ENCODE assay signal across 12 mouse cellular contexts in the genomic region with DNA sequence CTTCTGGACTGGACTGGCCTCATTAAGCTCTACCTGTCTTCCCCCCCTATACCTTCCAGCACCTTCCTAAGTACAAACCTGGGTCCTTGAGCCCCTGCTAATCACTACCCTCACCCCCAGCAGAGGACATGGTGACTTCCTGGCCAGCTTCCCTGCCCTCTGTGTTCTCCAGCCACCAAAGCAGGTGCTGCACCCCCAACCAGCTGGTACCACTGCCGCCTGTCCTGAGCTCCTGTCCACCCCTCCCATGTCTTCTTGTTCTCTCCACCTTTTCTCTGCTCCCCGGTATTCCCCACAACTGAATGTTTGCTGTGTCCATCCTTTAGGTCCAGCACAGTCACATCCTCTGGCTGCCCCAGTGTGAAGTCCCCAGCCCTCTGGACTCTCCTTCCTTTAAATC. TPM values are rescaled to one million over a fixed set of nuclear protein-coding genes. Genes with fewer than 3 reads are reported as not detected.
DNase-seq lines count a peak whose midpoint lies in the region; ATAC-seq lines count a peak whose summit lies in the region.
"Had no signal": no experiment of that assay in that cellular context is flagged by ENCODE, and none has a peak within 500 bp of the region (broad histone marks: within the 10 kb centered on the region; RNA-seq: fewer than 3 reads in every experiment).

No protein-coding gene starts in this region.

- H3K36me3 ChIP-seq in forebrain, embryonic 10.5 days (replicated peaks), result 0 out of 2 replicates have a peak, but pooled peaks cover 3% of the 10 kb centered on the region
- no peaks in the 10 kb centered on the region for H3K36me3 ChIP-seq in forebrain, embryonic 16.5 days (ENCODE audit: control insufficient read depth, insufficient read depth)
- no peaks in the 10 kb centered on the region for H3K36me3 ChIP-seq in megakaryocyte, embryonic 14.5 days (replicated peaks; ENCODE audit: low read length)
- no peaks in the 10 kb centered on the region for H3K36me3 ChIP-seq in macrophage (ENCODE audit: inconsistent target)
- H3K36me3 ChIP-seq in stomach, embryonic 16.5 days (ENCODE audit: control insufficient read depth, insufficient read depth, low read length), result no peaks in the 10 kb centered on the region
- H3K36me3 ChIP-seq: G1E had no signal

- peaks cover 39% of the 10 kb centered on the region for H3K27me3 ChIP-seq in forebrain, embryonic 10.5 days (ENCODE audit: poor library complexity, severe bottlenecking)
- no peaks in the 10 kb centered on the region for H3K27me3 ChIP-seq in forebrain, embryonic 16.5 days (replicated peaks; ENCODE audit: control insufficient read depth, insufficient read depth, low read length)
- H3K27me3 ChIP-seq in megakaryocyte, embryonic 14.5 days (replicated peaks), result peaks cover 84% of the 10 kb centered on the region
- no peaks in the 10 kb centered on the region for H3K27me3 ChIP-seq in stomach, embryonic 16.5 days (ENCODE audit: control insufficient read depth, insufficient read depth, low read length)

- H3K4me1 ChIP-seq in forebrain, embryonic 10.5 days, result peaks cover 88% of the 10 kb centered on the region
- H3K4me1 ChIP-seq in forebrain, embryonic 16.5 days (replicated peaks; ENCODE audit: control insufficient read depth, insufficient read depth, low read length), result peaks cover 22% of the 10 kb centered on the region
- H3K4me1 ChIP-seq in megakaryocyte, embryonic 14.5 days, result peaks cover 23% of the 10 kb centered on the region
- H3K4me1 ChIP-seq in stomach, embryonic 16.5 days (ENCODE audit: control insufficient read depth, insufficient read depth, low read length), result peaks cover 9% of the 10 kb centered on the region

- no peak overlapping the region for H3K4me3 ChIP-seq in forebrain, embryonic 10.5 days
- H3K4me3 ChIP-seq in forebrain, embryonic 16.5 days (replicated peaks; ENCODE audit: low read length), result no peak overlapping the region
- H3K4me3 ChIP-seq in megakaryocyte, embryonic 14.5 days (replicated peaks), result peak overlapping the region; percentile 8
- no peak overlapping the region for H3K4me3 ChIP-seq in macrophage (ENCODE audit: inconsistent target)
- no peak overlapping the region for H3K4me3 ChIP-seq in stomach, embryonic 16.5 days (replicated peaks; ENCODE audit: low read length)

- no peak overlapping the region for H3K9ac ChIP-seq in forebrain, embryonic 16.5 days (replicated peaks; ENCODE audit: low read depth, low read length)
- peak overlapping the region; percentile 5 for H3K9ac ChIP-seq in stomach, embryonic 16.5 days (ENCODE audit: low read length)

- H3K27ac ChIP-seq in forebrain, embryonic 10.5 days, result peak overlapping the region; percentile 80
- H3K27ac ChIP-seq in forebrain, embryonic 16.5 days (ENCODE audit: low read length), result no peak overlapping the region
- H3K27ac ChIP-seq in macrophage, result peak overlapping the region; percentile 57
- peak overlapping the region; percentile 7; the same call in 1 of the 2 replicates for H3K27ac ChIP-seq in stomach, embryonic 16.5 days (ENCODE audit: low read length)

- no peak for DNase-seq in forebrain, embryonic 10.5 days (ENCODE audit: extremely low spot score, low spot score)
- DNase-seq in kidney, adult 11 months, result no peak
- no peak for DNase-seq in gastrocnemius, postnatal 4 days (ENCODE audit: low spot score in 2 of 2)
- DNase-seq: liver; lung, postnatal 10 days; thymus, adult 18-20 months had no signal

- no peaks in the 10 kb centered on the region for H3K9me3 ChIP-seq in forebrain, embryonic 10.5 days
- no peaks in the 10 kb centered on the region for H3K9me3 ChIP-seq in forebrain, embryonic 16.5 days (ENCODE audit: control insufficient read depth, low read length)
- no peaks in the 10 kb centered on the region for H3K9me3 ChIP-seq in megakaryocyte, embryonic 14.5 days
- no peaks in the 10 kb centered on the region for H3K9me3 ChIP-seq in stomach, embryonic 16.5 days (replicated peaks; ENCODE audit: control insufficient read depth, low read length)
- H3K9me3 ChIP-seq: G1E had no signal

- H3K79me2 ChIP-seq in macrophage (ENCODE audit: inconsistent target), result no peaks in the 10 kb centered on the region

- no peak overlapping the region for H3K4me2 ChIP-seq in forebrain, embryonic 16.5 days (ENCODE audit: low read length)
- H3K4me2 ChIP-seq in stomach, embryonic 16.5 days (ENCODE audit: low read depth, low read length), result peak overlapping the region; percentile 3; the same call in 1 of the 2 replicates

- ATAC-seq in forebrain, embryonic 16.5 days, result no peak
- no peak for ATAC-seq in megakaryocyte, adult 5-6 weeks (ENCODE audit: poor library complexity, severe bottlenecking)
- ATAC-seq in stomach, embryonic 16.5 days (ENCODE audit: insufficient read depth, low FRiP score), result no peak

- 44% methylated on average over 2 of the region's 2 CpGs for WGBS in forebrain, embryonic 10.5 days
- WGBS in forebrain, embryonic 16.5 days, result 43% methylated on average over 2 of the region's 2 CpGs
- 56% methylated on average over 2 of the region's 2 CpGs for WGBS in macrophage (ENCODE audit: missing documents)
- WGBS in stomach, embryonic 16.5 days, result 59% methylated on average over 2 of the region's 2 CpGs

RNA-seq across cellular contexts. Expression of gene Rab11fip4, which starts 19.4 kb away (rescaled TPM):
- 20.1 and 23.3 TPM in 2 replicates for polyA plus RNA-seq in forebrain, embryonic 10.5 days (2016; fragmentation: Nextera tagmentation; extraction: Ambion mirVana)
- 28.5 and 31.6 TPM in 2 replicates for polyA plus RNA-seq in forebrain, embryonic 16.5 days (2015; fragmentation: Nextera tagmentation; extraction: Ambion mirVana)
- polyA plus RNA-seq in megakaryocyte, embryonic 14.5 days (2012; ENCODE audit: insufficient read depth, low replicate concordance), result 0.03 TPM in 1 of 2 replicates, not detected in the other
- 3.7 and 4.9 TPM in 2 replicates for total RNA-seq in megakaryocyte, adult 5-6 weeks (2015)
- 13.3 and 17.8 TPM in 2 replicates for total RNA-seq in megakaryocyte, adult 5-6 weeks (2017)
- total RNA-seq in macrophage (2018; cell fraction: chromatin; rRNA removed), result under 1 TPM in 21 of 26 experiments, not detected in 5; 0.11 to 0.72 (median 0.35) TPM
- under 1 TPM; 0.12 to 0.70 (median 0.26) TPM for total RNA-seq in macrophage (2018; cell fraction: cytosol; rRNA removed)
- 1 to 10 TPM in 1 of 26 experiments, under 1 TPM in 25; 0.06 to 1.6 (median 0.27) TPM for total RNA-seq in macrophage (2018; cell fraction: nucleus; rRNA removed)
- 0.08 to 0.35 TPM (median 0.17 TPM) in 3 replicates for polyA plus RNA-seq in macrophage (2018)
- 2.0 and 2.2 TPM in 2 replicates for polyA plus RNA-seq in stomach, embryonic 16.5 days (2015; fragmentation: Nextera tagmentation; extraction: Ambion mirVana)
- under 1 TPM; 0.83 to 0.86 TPM for total RNA-seq in gastrocnemius, postnatal 4 days (2021)
- polyA plus RNA-seq: G1E had no signal
